Mouse (Mus musculus) layer of hippocampus, adult 11-12 months (tissue): ENCODE measurements at regions not wholly inside any gene's neighbourhood (a gene's known extent, or its start where the extent isn't known, plus 50 kb on each side); places are given as distances from the start of the nearest gene placed in this dataset.

ENCODE experiments used
- DNase-seq: peaks from one replicate; pipeline ENCODE4 v3.0.0; 2022; ENCODE audit warnings: low spot score

DNA sequence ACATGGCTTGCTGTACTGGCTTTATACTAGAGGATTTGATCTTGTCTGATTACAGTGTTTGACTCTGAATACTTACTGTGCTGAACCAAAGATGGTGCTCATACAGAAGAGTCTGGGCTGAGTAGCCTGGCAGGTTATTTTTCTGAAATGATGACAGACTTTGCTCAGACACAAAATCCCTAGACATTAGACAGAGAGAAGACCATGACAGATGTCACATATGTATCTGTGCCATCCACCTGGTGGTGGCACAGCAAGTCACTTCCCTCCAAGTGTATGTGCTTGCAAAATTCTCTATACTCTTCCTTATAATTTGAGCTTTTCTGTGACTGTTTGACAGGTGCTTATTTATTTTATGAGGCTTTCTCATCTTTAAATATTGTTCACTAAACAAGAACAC, 80.7 kb downstream of the Gm7361 start:
- DNase-seq = no peak

GRCm38 (mm10) chr5:26339266-26339665, 81.8 kb downstream of the Gm7361 start:
- DNase-seq = no peak

GRCm38 (mm10) chr5:26355156-26355555, 97.7 kb downstream of the Gm7361 start:
- no peak for DNase-seq

DNA sequence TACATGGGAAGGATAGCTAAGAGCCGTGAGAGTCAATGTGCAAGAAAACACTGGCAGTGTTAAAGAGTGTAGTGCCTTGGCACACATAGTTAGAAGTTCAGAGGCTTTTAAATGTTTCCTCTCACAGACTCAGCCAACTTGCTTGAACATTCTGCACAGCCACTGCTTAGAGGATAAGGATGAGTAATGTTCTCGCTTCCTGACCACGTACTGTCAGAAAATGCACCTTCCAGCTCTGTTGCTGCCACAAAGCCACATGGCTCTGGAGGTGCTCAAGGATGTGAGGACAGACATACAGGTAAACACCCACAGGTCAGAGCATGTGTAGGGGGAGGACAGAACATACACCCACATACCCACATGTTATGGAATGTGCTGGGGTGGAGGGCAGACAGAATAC, 101.6 kb downstream of the Gm7361 start:
- no peak for DNase-seq

- no peak for DNase-seq
Measured at GRCm38 (mm10) chr5:26374175-26374984, 116.9 kb downstream of the Gm7361 start.

- DNase-seq = no peak
Measured at GRCm38 (mm10) chr5:26407088-26407672, 149.7 kb downstream of the Gm7361 start.

GRCm38 (mm10) chr5:26413185-26413584, 155.7 kb downstream of the Gm7361 start:
- DNase-seq = peak; percentile 3

GRCm38 (mm10) chr5:26444331-26445200, 187.1 kb downstream of the Gm7361 start:
- no peak for DNase-seq

GRCm38 (mm10) chr5:26451306-26451705, 193.8 kb downstream of the Gm7361 start:
- no peak for DNase-seq

DNA sequence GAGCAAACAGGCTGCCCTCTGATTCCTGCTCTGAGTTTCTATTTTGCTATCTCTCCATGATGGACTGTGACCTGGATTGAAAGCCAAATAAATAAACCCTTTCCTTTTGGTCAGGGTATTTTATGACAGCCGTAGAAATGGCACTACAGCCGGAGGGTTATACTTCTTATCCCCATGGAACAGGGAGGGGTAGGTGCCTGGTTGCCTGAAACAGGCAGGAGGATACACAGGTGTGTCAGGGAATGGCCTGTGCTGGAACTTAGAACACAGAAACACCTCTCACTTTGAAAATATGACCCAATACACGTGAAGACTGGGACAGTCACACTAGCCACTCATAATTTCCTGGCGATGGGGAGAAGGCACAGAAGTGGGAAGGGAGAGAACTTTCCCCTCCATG, 200.1 kb downstream of the Gm7361 start:
- DNase-seq = no peak

GRCm38 (mm10) chr5:26466666-26467065, 209.2 kb downstream of the Gm7361 start:
- no peak for DNase-seq

DNA sequence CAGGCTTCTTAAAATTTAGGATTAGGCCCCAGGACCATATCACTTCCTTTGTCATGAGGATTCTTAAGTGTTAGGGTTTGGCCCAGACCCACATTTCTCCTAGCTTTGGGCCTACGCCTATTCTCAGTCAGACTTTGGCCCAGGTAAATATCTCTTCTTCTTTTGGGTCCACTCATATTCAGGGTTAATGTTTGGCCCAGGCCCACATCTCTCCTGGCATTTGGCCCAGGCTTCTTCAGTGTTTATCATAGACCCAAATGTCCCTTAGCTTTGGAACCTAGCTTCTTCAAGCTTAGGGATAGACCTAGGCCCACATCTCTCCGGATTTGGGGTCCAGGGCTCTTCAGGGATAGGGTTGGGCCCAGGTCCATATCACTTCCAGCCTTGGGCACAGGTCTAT, 228.2 kb downstream of the Gm7361 start:
- DNase-seq = no peak

DNA sequence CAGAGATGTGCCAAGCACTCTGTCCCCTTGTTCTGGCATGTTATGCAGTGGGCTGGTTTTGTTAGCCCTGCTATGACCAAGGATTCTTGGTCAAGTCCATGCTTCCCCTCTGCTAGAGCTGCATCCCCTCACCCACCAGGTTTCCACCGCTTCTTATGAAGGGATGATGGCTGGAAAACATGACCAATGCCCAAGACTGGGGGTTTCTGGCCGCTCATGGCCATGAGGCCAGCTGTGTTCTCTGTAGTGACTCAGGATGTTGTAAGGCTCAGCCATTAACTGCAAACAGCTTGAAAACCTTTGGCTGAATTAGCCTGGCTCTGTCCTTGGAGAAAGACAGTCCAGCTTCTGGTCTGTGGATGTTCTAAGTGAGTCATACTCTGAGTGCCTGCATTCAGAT, 236.5 kb downstream of the Gm7361 start:
- no peak for DNase-seq

- DNase-seq = no peak
Measured at GRCm38 (mm10) chr5:26497641-26498430, 240.3 kb downstream of the Gm7361 start.

GRCm38 (mm10) chr5:26509525-26510168, 252.2 kb downstream of the Gm7361 start:
- DNase-seq = no peak

- no peak for DNase-seq
Measured at GRCm38 (mm10) chr5:26513039-26513955, 255.8 kb downstream of the Gm7361 start.

GRCm38 (mm10) chr5:26535556-26535955, 278.1 kb downstream of the Gm7361 start:
- no peak for DNase-seq

DNA sequence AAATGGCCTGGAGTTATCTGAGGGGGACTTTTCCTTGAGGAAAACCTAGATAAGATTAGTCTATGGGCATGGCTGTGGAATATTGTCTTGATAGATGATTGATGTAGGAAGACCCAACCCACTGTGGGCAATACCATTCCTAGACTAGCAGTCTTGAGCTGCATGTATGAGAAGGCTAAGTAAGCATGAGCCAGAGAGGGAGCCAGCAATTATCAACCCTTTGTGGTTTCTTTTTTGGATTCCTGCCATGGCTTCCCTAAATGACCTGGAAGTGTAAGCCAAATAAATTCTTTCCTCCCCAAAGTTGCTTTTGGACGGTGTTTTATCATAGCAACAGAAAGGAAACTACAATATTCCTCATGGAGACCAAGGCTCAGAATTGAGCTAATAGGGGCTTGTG, 253.7 kb upstream of the Dpp6 start:
- DNase-seq = no peak

- DNase-seq = no peak
Measured at GRCm38 (mm10) chr5:26564056-26564455, 252.9 kb upstream of the Dpp6 start.

- no peak for DNase-seq
Measured at GRCm38 (mm10) chr5:26572691-26573191, 244.3 kb upstream of the Dpp6 start.
